Mouse (Mus musculus) gastrocnemius, adult 8-10 months (tissue): ENCODE measurements around the gene Usp3. TPM values are rescaled to one million over a fixed set of nuclear protein-coding genes. Genes with fewer than 3 reads are reported as not detected.

Experiments
- DNase-seq, 2 experiments: peaks; one replicate each; pipeline ENCODE4 v3.0.0; 2022; ENCODE audit warnings: low spot score in 2 of 2
- total RNA-seq, 4 experiments: library from RNA; stranded (reverse); gene quantifications; 2 replicates each; pipeline ENCODE4 v1.2.4; 2022

The Usp3 gene
- 10 to 100 TPM; 11.4 to 20.8 (median 13.5) TPM for total RNA-seq

GRCm38 (mm10) chr9:66592708-66593612 lies at the start of gene Usp3:
Gene Usp3 (minus strand): TSS chr9:66593142.
- peak; percentile 93 to 94 for DNase-seq

GRCm38 (mm10) chr9:66640491-66640890 lies 47.5 kb upstream of the Usp3 start:
- no peak for DNase-seq

- no peak for DNase-seq
Observed at GRCm38 (mm10) chr9:66639626-66640025, 46.7 kb upstream of the Usp3 start.

DNA sequence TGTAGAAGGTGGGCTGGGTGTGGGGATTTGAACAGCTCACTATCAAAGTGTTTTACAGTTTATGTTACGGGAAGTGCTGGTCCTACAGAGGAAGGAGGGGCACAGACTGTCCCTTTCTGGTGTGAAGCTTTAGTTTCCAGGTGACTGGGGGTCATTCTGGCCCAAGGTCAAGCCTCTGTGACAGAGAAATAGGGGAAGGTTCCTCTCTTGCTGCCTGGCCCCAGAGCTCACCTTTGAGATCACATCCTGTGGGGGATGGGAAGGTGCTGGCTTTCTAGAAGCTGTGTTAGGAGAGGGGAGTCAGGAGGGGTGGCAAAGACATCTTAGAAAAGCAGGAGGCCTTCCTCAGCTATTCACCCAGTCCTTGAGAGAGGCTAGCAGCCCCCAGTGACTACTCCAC lies 39.5 kb upstream of the Usp3 start:
- no peak for DNase-seq

DNA sequence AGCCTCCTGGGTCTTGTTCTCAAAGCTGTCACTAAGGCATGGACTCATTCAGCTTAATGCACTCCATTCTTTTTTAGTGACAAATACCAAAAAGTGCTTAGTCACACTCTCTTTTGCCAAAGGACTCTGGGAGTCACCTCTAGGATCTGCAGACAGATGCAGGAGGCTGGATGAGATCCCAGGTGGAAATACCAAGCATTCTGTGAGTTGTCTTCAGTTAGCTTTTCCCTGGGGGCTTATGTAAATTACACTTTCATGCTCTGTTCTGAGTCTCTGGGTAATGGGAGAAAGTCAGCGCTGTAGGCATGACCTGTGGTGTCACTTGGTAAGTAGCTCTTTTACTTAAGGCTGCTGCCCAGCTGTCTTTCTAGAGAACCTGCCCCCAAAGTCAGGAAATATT lies 38.0 kb upstream of the Usp3 start:
- DNase-seq, result no peak

- DNase-seq, result no peak
Observed at GRCm38 (mm10) chr9:66626661-66627060, 33.7 kb upstream of the Usp3 start.

DNA sequence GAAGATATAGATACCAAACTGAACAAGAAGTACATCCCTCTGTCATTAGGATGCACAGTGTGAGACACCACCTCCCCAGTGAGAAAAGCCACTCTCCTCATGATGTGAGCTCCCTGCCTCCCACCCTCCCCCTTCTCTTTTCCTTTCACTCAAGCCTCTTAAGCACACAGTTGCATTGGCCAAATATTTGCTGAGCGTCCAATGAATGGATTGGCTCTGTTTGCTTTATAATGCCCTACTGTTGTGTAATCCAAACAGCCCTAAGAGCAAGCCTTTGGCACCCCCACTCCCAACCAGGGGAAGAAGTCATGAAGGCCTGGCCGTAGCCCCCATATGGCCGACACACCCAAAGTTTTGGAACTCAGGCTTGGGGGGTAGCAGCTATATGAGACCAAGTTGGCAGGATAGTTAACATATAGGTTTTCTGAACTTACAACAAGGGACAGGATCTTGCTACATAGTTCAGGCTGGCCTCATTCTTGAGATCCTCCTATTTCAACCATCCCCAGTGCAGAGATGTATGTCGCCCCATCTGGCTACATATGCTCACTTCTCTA lies 33.1 kb upstream of the Usp3 start:
- no peak for DNase-seq

GRCm38 (mm10) chr9:66624873-66625272 lies 31.9 kb upstream of the Usp3 start:
- DNase-seq, result no peak

GRCm38 (mm10) chr9:66623627-66624026 lies 30.7 kb upstream of the Usp3 start:
- no peak for DNase-seq

- DNase-seq, result peak; percentile 70 to 82
Observed at GRCm38 (mm10) chr9:66620581-66620981, 27.6 kb upstream of the Usp3 start.

DNA sequence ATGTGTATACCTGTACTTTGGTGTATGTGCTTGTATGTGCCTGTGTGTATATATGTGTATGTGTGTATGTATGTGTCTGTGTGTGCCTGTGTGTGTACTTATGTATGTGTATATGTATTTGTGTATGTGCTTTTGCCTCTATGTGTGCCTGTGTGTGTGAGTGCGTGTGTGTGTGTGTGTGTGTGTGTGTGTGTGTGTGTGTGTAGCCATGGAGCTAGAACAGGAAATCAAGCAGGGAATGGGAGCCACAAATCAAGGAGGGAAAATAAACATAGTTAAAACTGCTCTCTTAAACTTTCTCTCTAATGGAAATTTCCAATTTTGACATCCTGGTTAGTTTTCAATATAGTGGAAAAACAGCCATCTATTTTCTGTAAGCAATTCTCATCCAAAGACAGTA lies 27.1 kb upstream of the Usp3 start:
- no peak for DNase-seq

DNA sequence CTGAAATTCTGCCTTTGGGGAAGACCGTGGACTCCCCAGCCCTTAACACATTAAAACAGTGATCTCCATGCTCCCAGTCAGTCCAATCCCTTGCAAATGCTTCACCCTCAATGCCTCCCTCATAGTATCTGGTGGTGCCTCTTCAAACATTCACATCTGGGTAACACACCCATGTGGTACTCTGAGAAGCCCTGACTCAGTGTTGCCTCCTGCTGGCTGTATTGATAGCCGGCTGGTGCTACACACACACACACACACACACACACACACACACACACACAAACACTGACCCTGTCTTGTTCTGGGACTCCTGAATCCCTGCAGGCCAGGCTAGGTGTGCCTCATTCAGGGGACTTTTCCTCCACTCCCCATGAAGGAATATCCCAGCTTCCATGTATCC lies 24.9 kb upstream of the Usp3 start:
- no peak for DNase-seq

DNA sequence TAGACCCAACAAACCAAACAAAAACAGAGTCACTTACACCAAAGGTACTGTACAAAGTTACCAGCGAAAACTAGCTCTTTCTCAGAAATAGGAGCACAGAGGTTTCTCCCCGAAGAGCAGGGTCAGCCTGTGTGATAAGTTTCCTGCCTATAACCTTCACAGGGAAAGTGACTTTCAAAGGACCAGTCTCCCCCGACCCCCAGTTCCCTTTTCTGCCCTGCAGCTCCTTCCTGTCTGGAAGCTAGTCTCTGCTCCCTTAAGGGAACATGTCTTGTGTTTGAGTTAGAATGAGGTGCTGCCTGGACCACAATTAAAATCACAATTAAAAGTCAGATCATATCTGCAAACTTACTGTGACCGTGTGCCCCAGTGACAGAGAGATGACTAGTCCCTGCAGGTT lies 23.9 kb upstream of the Usp3 start:
- no peak for DNase-seq

- no peak for DNase-seq
Observed at GRCm38 (mm10) chr9:66615141-66615540, 22.2 kb upstream of the Usp3 start.

DNA sequence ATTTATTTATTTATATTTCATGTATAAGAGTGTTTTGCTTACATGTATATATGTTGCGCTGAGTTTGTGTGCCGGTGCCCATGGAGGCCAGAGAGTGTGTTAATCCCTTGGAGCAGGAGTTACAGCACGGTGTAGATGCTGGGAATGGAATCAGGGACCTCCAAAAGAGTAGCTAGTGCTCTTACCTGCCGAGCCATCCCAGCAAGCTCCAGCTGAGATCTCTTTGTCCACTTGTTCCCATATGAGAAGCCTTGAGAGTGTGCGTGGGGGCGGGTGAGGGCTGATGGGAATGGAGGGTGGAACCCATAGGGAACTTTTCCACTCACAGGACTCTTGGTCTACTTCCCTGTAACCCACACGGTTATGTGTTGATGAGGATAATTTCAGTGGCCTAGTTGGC lies 21.6 kb upstream of the Usp3 start:
- DNase-seq, result no peak

DNA sequence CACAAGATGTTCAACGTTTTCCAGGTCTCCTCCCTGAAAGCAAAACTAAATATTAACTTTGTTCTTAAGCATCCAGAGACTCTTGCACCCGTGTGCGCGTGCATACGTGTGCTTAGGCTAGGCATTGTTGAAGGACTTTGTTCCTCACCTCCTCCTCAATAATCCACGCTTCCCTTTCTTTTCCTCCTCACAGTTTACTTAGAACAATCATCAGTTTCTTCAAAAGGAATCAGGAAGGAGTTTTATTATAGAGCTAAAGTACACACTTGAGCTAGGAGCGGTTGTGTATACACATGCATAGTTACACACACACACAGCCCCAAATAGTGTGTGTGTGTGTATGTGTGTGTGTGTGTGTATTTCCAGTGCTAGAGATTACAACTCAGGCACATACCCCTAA lies 20.7 kb upstream of the Usp3 start:
- no peak for DNase-seq

GRCm38 (mm10) chr9:66611478-66612093 lies 18.6 kb upstream of the Usp3 start:
- DNase-seq, result peak; percentile 81 to 90

DNA sequence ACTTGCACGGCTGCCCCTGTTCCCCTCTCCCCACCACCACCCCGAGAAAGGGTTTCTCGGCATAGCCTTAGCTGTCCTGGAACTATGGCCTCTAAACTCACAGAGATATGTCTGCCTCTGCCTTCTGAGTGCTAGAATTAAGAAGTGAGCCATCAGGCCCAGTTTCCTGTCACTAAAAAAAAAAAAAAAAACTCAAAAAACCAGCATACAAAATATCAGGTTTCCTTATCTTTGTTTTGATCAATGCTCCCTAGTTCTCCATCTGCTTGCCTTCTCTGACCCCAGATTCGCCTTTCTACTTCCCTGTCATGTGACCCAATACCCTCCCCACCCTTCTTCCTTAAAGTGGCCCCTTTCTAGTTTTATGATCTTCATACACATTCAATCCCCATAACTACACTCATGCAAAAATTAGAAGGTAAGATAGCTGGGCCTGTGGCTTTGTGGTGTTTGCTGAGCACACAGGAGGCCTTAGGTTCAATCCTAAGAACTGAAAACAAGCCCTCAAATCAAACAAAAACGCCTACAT lies 15.9 kb upstream of the Usp3 start:
- DNase-seq, result no peak

- DNase-seq, result no peak
Observed at GRCm38 (mm10) chr9:66606851-66607250, 13.9 kb upstream of the Usp3 start.

DNA sequence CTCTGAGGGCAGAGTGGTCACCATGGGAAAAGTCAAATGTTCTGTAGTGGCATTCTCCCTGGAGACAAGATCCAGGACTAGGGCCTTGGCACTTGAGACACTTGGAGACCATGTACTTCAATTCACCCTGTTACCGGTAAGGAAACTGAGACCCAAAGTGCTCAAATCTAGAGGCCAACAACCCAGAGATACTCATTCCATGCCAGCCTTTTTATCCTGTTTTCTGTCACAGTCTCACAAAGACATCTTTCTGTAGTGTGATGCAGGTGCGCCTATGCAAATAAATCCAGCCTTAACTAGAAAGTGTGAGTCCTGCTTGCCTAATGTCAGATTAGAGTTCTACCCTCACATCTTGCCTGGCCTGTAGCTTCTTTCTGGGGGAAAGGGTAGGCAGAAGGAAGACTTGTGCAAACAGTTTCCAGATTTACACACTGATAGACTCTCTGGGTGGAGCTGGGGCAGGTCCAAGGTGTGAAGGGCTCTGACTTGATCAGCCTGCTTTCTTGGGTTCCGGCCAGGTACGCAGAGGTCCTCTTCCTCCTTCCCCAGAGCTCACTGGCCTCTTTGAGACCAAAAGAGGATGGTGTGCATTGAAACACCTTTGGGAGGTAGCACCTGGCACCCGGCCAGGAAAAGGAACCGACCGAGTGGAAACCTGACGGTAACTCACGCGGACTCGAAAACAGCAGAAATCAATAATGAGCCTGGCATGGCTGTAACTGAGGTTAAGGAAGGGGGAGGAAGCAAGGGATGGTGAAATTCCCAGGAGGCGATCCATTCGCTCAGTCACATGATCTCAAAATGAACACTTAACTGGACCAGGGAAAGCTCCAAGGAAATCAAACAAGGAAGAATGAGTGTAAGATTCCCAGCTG lies 13.2 kb upstream of the Usp3 start:
- DNase-seq, result peak in 1 of 2 experiments; percentile 24
